8 mouse cellular contexts compared by ENCODE assay signal in the genomic region with DNA sequence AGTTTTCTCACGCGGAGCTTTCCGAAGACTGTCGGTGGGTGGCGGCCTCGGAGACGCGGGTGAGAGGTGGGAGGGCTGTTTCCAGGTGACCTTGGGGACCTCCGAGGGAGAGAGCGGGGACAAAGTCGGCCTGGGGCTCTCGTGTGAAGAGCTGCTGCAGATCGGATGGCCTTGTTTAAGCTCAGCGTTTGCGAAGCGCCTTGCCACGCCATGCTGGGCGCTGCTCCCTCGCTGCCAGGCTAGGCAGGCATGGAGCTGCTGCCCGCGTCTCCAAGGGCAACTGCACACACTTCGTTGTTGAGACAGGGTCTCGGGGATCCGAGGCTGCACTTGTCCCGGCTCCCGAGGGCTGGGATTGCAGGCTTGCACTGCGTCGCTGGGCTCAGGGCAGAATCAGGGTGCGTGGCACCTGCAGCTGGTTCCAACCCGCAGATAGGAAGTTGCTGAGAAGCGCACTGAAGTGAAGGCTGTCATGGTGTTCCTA. TPM values are rescaled to one million over a fixed set of nuclear protein-coding genes. Genes with fewer than 3 reads are reported as not detected.
DNase-seq lines count a peak whose midpoint lies in the region; ATAC-seq and TF ChIP-seq lines count a peak whose summit lies in the region.

Gene Mrpl47 (minus strand): TSS at position 434 of the 484 bp plus-strand sequence.

- H3K4me2 ChIP-seq in embryonic facial prominence, embryonic 15.5 days (replicated peaks), result peak within 1 kb of the TSS; percentile 73
- peak within 1 kb of the TSS; percentile 70 for H3K4me2 ChIP-seq in limb, embryonic 11.5 days (ENCODE audit: low read depth, severe bottlenecking)

- H3K27ac ChIP-seq in cerebellum, adult 2 months (ENCODE audit: insufficient read depth, low read length), result peak within 1 kb of the TSS; percentile 91
- H3K27ac ChIP-seq in embryonic facial prominence, embryonic 15.5 days (replicated peaks), result peak within 1 kb of the TSS; percentile 87
- no peak within 1 kb of the TSS; the same call in 1 of the 2 replicates for H3K27ac ChIP-seq in limb, embryonic 11.5 days (replicated peaks; ENCODE audit: low read depth, low read length)
- peak within 1 kb of the TSS; percentile 88 for H3K27ac ChIP-seq in olfactory bulb, adult 2 months (ENCODE audit: insufficient read depth, low read depth, low read length)

- TF ChIP-seq CTCF in cerebellum, adult 2 months (IDR thresholded peaks at IDR 0.05; ENCODE audit: borderline replicate concordance, insufficient read depth, low read depth, low read length), result no peak
- no peak for TF ChIP-seq CTCF in olfactory bulb, adult 2 months (IDR thresholded peaks at IDR 0.05; ENCODE audit: insufficient read depth, low read depth, low read length)

- intact Hi-C loops in heart, postnatal 10 days (cut with DNase I), result loop anchor here (2.0 kb wide), 1 partner anchor 82 kb away; no protein-coding TSS in a partner anchor

- no peaks in the 10 kb centered on the region for H3K27me3 ChIP-seq in cerebellum, adult 2 months (ENCODE audit: control insufficient read depth, insufficient read depth, low read length)
- no peaks in the 10 kb centered on the region for H3K27me3 ChIP-seq in embryonic facial prominence, embryonic 15.5 days
- H3K27me3 ChIP-seq in limb, embryonic 11.5 days (ENCODE audit: control insufficient read depth, insufficient read depth, low read length), result no peaks in the 10 kb centered on the region

- H3K4me3 ChIP-seq in cerebellum, adult 2 months (replicated peaks; ENCODE audit: insufficient read depth, low read depth, low read length), result peak within 1 kb of the TSS; percentile 85
- peak within 1 kb of the TSS; percentile 72 for H3K4me3 ChIP-seq in embryonic facial prominence, embryonic 15.5 days (replicated peaks)
- peak within 1 kb of the TSS; percentile 91 for H3K4me3 ChIP-seq in limb, embryonic 11.5 days (ENCODE audit: low read depth, low read length)
- peak within 1 kb of the TSS; percentile 98 for H3K4me3 ChIP-seq in olfactory bulb, adult 2 months (ENCODE audit: insufficient read depth, low read depth, low read length)

- under 1% methylated on average over 31 of the region's 31 CpGs for WGBS in cerebellum, adult 2 months
- WGBS in embryonic facial prominence, embryonic 15.5 days, result under 1% methylated on average over 31 of the region's 31 CpGs
- under 1% methylated on average over 31 of the region's 31 CpGs for WGBS in limb, embryonic 11.5 days
- under 1% methylated on average over 31 of the region's 31 CpGs for WGBS in olfactory bulb, adult 2 months

- no peak for TF ChIP-seq POLR2A in cerebellum, adult 2 months (IDR thresholded peaks at IDR 0.05; ENCODE audit: borderline replicate concordance, insufficient read depth, low read length)
- TF ChIP-seq POLR2A in olfactory bulb, adult 2 months (IDR thresholded peaks at IDR 0.05; ENCODE audit: insufficient read depth, low read depth, low read length), result no peak

- H3K4me1 ChIP-seq in cerebellum, adult 2 months (ENCODE audit: control insufficient read depth, insufficient read depth, low read length), result peaks cover 7% of the 10 kb centered on the region; the same call in 1 of the 2 replicates
- peaks cover 17% of the 10 kb centered on the region for H3K4me1 ChIP-seq in embryonic facial prominence, embryonic 15.5 days
- peaks cover 4% of the 10 kb centered on the region for H3K4me1 ChIP-seq in limb, embryonic 11.5 days (ENCODE audit: control insufficient read depth, insufficient read depth, low read length)
- peaks cover 7% of the 10 kb centered on the region for H3K4me1 ChIP-seq in olfactory bulb, adult 2 months (ENCODE audit: control insufficient read depth, insufficient read depth, low read length)

- peaks cover 19% of the 10 kb centered on the region for H3K36me3 ChIP-seq in embryonic facial prominence, embryonic 15.5 days
- H3K36me3 ChIP-seq in limb, embryonic 11.5 days (ENCODE audit: control insufficient read depth, insufficient read depth, low read length), result no peaks in the 10 kb centered on the region

- H3K9ac ChIP-seq in embryonic facial prominence, embryonic 15.5 days, result peak within 1 kb of the TSS; percentile 63
- H3K9ac ChIP-seq in limb, embryonic 11.5 days (ENCODE audit: low read length), result peak within 1 kb of the TSS; percentile 86

- H3K9me3 ChIP-seq in embryonic facial prominence, embryonic 15.5 days (replicated peaks), result no peaks in the 10 kb centered on the region
- H3K9me3 ChIP-seq in limb, embryonic 11.5 days (ENCODE audit: control insufficient read depth, low read length), result no peaks in the 10 kb centered on the region

- no peak for ATAC-seq in CD4-positive, CD25-positive, alpha-beta regulatory T cell, adult 4 months
- peak; percentile 29 for ATAC-seq in embryonic facial prominence, embryonic 15.5 days (ENCODE audit: insufficient number of reproducible peaks, low FRiP score, low TSS enrichment, low read depth)
- ATAC-seq in limb, embryonic 11.5 days (ENCODE audit: insufficient number of reproducible peaks, low FRiP score, low TSS enrichment, low read depth), result peak; percentile 48

- no peak for DNase-seq in cerebellum, adult 2 months
- DNase-seq in cerebellum, adult 8-10 months, result no peak
- no peak for DNase-seq in heart, postnatal 10 days
- no peak for DNase-seq in limb, embryonic 11.5 days (ENCODE audit: low spot score)
- no peak for DNase-seq in embryo, embryonic 11 days

RNA-seq across cellular contexts. Expression of gene Mrpl47, which starts in this region (rescaled TPM):
- 17.1 and 18.5 TPM in 2 replicates for polyA plus RNA-seq in cerebellum, adult 2 months (2012; rRNA removed)
- 10 to 100 TPM; 17.0 to 23.7 TPM for polyA plus RNA-seq in CD4-positive, CD25-positive, alpha-beta regulatory T cell, adult 4 months (2017; shearing (Covaris generic))
- polyA plus RNA-seq in embryonic facial prominence, embryonic 15.5 days (2015; fragmentation: Nextera tagmentation; extraction: Ambion mirVana), result 24.8 and 25.1 TPM in 2 replicates
- 10 to 100 TPM; 39.6 to 43.9 TPM for total RNA-seq in heart, postnatal 10 days (2021)
- polyA plus RNA-seq in limb, embryonic 11.5 days (2014; fragmentation: Nextera tagmentation; extraction: Ambion mirVana), result 42.7 and 44.7 TPM in 2 replicates
- polyA plus RNA-seq in olfactory bulb, adult 2 months (2012; ENCODE audit: insufficient read depth, insufficient read length, low replicate concordance, missing spikeins), result not detected in 2 replicates

Comparison
In these comparisons a context has a peak if more than half of its experiments do, and no peak if none do; other contexts are left out.
1. RNA of gene Mrpl47 (polyA plus RNA-seq): 42.7 to 44.7 TPM in limb, embryonic 11.5 days, 24.8 to 25.1 TPM in embryonic facial prominence, embryonic 15.5 days, 17.0 to 23.7 TPM in CD4-positive, CD25-positive, alpha-beta regulatory T cell, adult 4 months and 17.1 to 18.5 TPM in cerebellum, adult 2 months; not detected in olfactory bulb, adult 2 months; every median in the first group is over 10 times any median in the second.
2. Peak in every context shown above with its lines, with median percentiles within 50 percentile points of each other: H3K4me3 ChIP-seq.